Mouse (Mus musculus): Measurements from ENCODE around the gene Nol9. TPM values are rescaled to one million over a fixed set of nuclear protein-coding genes. Genes with fewer than 3 reads are reported as not detected.
A peak's percentile ranks its signal among the peaks of the same experiment; 100 is the strongest.
"Not testable (repeated sequence)": the region's sequence is repeated elsewhere in the genome, so short reads cannot be mapped to it uniquely, and the experiment has no call there.

Gene Nol9
- polyA plus RNA-seq, 1 experiment from 2014 or later: 13.9 TPM

DNA sequence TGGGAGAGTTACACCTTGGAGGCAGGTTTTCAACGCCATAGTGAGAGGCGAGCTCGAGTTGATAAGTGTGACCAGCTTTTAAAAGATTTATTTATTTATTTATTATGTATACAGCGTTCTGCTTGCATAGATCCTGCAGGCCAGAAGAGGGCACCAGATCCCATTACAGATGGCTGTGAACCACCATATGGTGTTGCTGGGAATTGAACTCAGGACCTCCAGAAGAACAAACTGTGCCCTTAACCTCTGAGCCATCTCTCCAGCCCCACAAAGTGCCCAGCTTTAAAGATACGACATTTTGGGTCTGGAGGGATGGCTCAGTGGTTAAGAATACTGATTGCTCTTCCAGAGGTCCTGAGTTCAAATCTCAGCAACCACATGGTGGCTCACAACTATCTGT is 10.0 kb upstream of the Nol9 start:
- peaks cover 2% of the 10 kb centered on the region; the same call in 1 of the 2 replicates for H3K36me3 ChIP-seq
- H3K4me3 ChIP-seq: no peak overlapping the region
- H3K4me2 ChIP-seq: no peak overlapping the region
- no peak for ATAC-seq (replicated peaks; ENCODE audit: insufficient number of reproducible peaks, insufficient read depth, low FRiP score, low read depth)
- H3K9me3 ChIP-seq (replicated peaks): no peaks in the 10 kb centered on the region
- 33% methylated on average over 5 of the region's 5 CpGs for WGBS
- no peak overlapping the region for H3K27ac ChIP-seq
- H3K27me3 ChIP-seq: peaks cover 12% of the 10 kb centered on the region; the same call in 1 of the 2 replicates
- H3K9ac ChIP-seq: no peak overlapping the region
- peaks cover 42% of the 10 kb centered on the region for H3K4me1 ChIP-seq (replicated peaks)

- Histone ChIP-seq H3K9ac (no peak overlapping the region; the same call in 1 of the 2 replicates), H3K27me3 (peaks cover 12% of the 10 kb centered on the region; the same call in 1 of the 2 replicates), H3K4me1 (replicated peaks) (peaks cover 34% of the 10 kb centered on the region), H3K36me3 (no peaks in the 10 kb centered on the region; the same call in 1 of the 2 replicates), H3K4me2 (no peak overlapping the region), H3K27ac (no peak overlapping the region), H3K9me3 (replicated peaks) (no peaks in the 10 kb centered on the region), H3K4me3 (no peak overlapping the region)
- no peak for ATAC-seq (replicated peaks; ENCODE audit: insufficient number of reproducible peaks, insufficient read depth, low FRiP score, low read depth)
- WGBS: 71% methylated on average over 4 of the region's 4 CpGs
Measured at GRCm38 (mm10) chr4:152029997-152030396, 9.1 kb upstream of the Nol9 start.

- H3K4me2 ChIP-seq: no peak overlapping the region
- WGBS: 83% methylated on average over 13 of the region's 13 CpGs
- no peak overlapping the region for H3K27ac ChIP-seq
- H3K9ac ChIP-seq: no peak overlapping the region
- H3K36me3 ChIP-seq: no peaks in the 10 kb centered on the region
- peaks cover 12% of the 10 kb centered on the region; the same call in 1 of the 2 replicates for H3K27me3 ChIP-seq
- peaks cover 10% of the 10 kb centered on the region for H3K4me1 ChIP-seq (replicated peaks)
- no peak overlapping the region for H3K4me3 ChIP-seq
- H3K9me3 ChIP-seq (replicated peaks): no peaks in the 10 kb centered on the region
- ATAC-seq (replicated peaks; ENCODE audit: insufficient number of reproducible peaks, insufficient read depth, low FRiP score, low read depth): no peak
Measured at GRCm38 (mm10) chr4:152032922-152033321, 6.2 kb upstream of the Nol9 start.

DNA sequence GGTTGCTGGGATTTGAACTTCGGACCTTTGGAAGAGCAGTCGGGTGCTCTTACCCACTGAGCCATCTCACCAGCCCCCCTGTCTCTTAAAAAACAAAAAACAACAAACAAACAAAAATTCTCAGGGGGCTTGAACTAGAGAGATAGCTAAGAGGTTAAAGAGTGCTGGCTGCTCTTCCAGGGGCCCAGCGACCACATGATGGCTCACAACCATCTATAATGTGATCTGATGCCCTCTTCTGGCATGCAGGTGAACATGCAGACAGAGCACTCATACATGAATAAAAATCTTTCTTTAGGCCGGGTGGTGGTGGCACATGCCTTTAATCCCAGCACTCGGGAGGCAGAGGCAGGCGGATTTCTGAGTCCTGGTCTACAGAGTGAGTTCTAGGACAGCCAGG is 2.7 kb upstream of the Nol9 start:
- not testable (repeated sequence) for H3K4me2 ChIP-seq; H3K9me3 ChIP-seq (replicated peaks); H3K36me3 ChIP-seq; H3K9ac ChIP-seq; H3K4me3 ChIP-seq; H3K27ac ChIP-seq; ATAC-seq (replicated peaks; ENCODE audit: insufficient number of reproducible peaks, insufficient read depth, low FRiP score, low read depth)
- WGBS: 89% methylated on average over 6 of the region's 6 CpGs
- Histone ChIP-seq H3K27me3 (peaks cover 12% of the 10 kb centered on the region; the same call in 1 of the 2 replicates), H3K4me1 (replicated peaks) (peaks cover 18% of the 10 kb centered on the region)

DNA sequence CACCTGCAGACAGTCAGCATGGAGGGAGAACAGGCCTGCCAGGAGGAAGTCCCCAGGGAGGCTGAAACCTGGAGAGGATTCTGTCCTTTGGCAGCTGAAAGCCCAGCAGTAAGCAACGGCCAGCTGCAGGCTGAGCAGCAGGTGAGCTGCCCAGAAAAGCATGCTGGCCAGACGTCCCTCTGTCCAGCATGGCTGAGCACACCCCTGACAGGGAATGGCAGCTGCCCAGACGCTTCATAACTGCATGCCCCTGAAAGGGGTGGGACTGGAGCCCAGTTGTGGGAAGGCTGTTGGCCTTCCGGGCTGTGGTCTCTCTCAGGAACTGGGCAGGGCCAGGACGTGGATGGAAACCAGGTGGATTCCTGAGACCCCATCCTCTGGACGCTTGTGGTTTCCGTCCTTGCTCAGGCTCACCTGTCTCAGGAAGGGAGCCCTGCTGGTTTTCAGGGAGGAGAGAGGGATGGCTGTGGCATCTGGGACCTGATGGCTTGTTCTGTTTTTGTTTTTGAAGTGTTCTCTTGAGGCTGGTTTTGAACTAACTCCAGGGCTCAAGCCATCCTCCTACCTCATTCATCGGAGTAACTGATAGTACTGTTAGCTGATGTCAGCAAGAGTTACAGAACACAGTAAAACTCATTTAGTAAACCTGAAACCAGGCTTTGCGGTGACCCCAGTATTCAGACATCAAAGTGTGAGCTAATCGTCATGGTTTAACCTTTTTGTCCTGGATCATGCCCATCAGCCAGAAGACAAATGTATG is 716 bp upstream of the Nol9 start, which contains the start of gene Tas1r1:
TSS of gene Tas1r1 (minus strand) at position 344 of the 760 bp plus-strand sequence.
- H3K36me3 ChIP-seq: peaks cover 25% of the 10 kb centered on the region
- ATAC-seq (replicated peaks; ENCODE audit: insufficient number of reproducible peaks, insufficient read depth, low FRiP score, low read depth): no peak
- no peaks in the 10 kb centered on the region for H3K27me3 ChIP-seq
- peaks cover 18% of the 10 kb centered on the region for H3K4me1 ChIP-seq (replicated peaks)
- peak within 1 kb of the TSS; percentile 92 for H3K9ac ChIP-seq
- WGBS: 38% methylated on average over 10 of the region's 10 CpGs
- no peaks in the 10 kb centered on the region for H3K9me3 ChIP-seq (replicated peaks)
- H3K4me3 ChIP-seq: peak within 1 kb of the TSS; percentile 99
- H3K27ac ChIP-seq: peak within 1 kb of the TSS; percentile 51; the same call in 1 of the 2 replicates
- H3K4me2 ChIP-seq: peak within 1 kb of the TSS; percentile 96

DNA sequence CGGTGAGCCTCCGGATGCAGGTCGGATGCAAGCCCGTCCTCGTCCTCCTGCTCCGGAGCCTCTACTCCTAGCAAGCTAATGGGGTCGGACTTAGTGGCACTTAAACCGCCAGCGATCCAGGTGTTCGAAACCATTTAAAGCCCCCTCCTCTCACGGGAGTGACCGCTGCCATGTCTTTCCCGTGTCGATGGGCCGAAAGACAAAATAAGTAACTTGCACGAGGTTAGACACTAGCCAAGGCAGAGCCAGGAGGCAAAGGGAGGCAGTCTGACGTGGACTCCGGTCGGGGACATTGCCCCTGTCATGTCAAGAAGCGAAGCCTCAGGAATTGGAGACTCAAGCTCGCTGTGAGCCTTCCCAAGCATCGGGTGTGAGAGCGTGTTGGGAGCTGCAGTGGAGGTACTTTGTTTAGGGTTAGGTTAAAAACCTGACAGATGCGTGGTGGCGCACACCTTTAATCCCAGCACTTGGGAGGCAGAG is 750 bp downstream of the Nol9 start:
- Histone ChIP-seq H3K27ac (no peak overlapping the region), H3K4me2 (peak overlapping the region; percentile 96), H3K36me3 (peaks cover 38% of the 10 kb centered on the region), H3K4me1 (replicated peaks) (peaks cover 18% of the 10 kb centered on the region), H3K9ac (peak overlapping the region; percentile 92), H3K9me3 (replicated peaks) (no peaks in the 10 kb centered on the region), H3K4me3 (peak overlapping the region; percentile 99), H3K27me3 (no peaks in the 10 kb centered on the region)
- 2% methylated on average over 25 of the region's 25 CpGs for WGBS
- ATAC-seq (replicated peaks; ENCODE audit: insufficient number of reproducible peaks, insufficient read depth, low FRiP score, low read depth): no peak

- no peak overlapping the region for H3K4me3 ChIP-seq
- peaks cover 18% of the 10 kb centered on the region for H3K4me1 ChIP-seq (replicated peaks)
- WGBS: 95% methylated on average over 22 of the region's 22 CpGs
Measured at GRCm38 (mm10) chr4:152041924-152042641, 3.0 kb downstream of the Nol9 start.

DNA sequence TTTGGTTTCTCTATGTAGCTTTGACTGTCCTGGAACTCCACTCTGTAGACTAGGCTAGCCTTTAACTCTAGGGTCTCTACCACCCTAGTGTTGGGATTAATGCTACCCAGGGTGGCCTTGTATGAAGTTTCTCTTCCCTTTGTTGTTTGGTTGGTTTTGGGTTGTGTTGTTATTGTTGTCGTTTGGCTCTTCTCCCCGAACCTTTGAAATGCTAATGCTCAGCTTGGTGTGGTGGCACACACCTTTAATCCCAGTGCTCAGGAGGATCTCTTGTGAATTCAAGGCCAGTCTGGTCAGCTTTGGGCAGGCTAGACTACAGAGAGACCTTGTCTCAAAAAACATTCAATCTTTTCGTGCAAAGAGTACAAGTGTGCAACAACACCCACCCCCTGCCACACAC is 4.0 kb downstream of the Nol9 start:
- 91% methylated on average over 3 of the region's 3 CpGs for WGBS
- Histone ChIP-seq H3K27me3 (no peaks in the 10 kb centered on the region), H3K4me1 (replicated peaks) (peaks cover 17% of the 10 kb centered on the region), H3K9me3 (replicated peaks) (no peaks in the 10 kb centered on the region), H3K4me2 (no peak overlapping the region), H3K27ac (no peak overlapping the region), H3K4me3 (no peak overlapping the region), H3K9ac (no peak overlapping the region), H3K36me3 (peaks cover 66% of the 10 kb centered on the region)
- no peak for ATAC-seq (replicated peaks; ENCODE audit: insufficient number of reproducible peaks, insufficient read depth, low FRiP score, low read depth)

More at GRCm38 (mm10) chr4:152041924-152042641, 3.0 kb downstream of the Nol9 start:
- Histone ChIP-seq H3K4me2 (no peak overlapping the region), H3K27me3 (no peaks in the 10 kb centered on the region), H3K9ac (no peak overlapping the region), H3K9me3 (replicated peaks) (no peaks in the 10 kb centered on the region), H3K27ac (no peak overlapping the region), H3K36me3 (peaks cover 55% of the 10 kb centered on the region)
- ATAC-seq (replicated peaks; ENCODE audit: insufficient number of reproducible peaks, insufficient read depth, low FRiP score, low read depth): no peak

- H3K9ac ChIP-seq: no peak overlapping the region
- no peaks in the 10 kb centered on the region for H3K9me3 ChIP-seq (replicated peaks)
- H3K27ac ChIP-seq: no peak overlapping the region
- WGBS: 79% methylated on average over 6 of the region's 6 CpGs
- no peaks in the 10 kb centered on the region for H3K27me3 ChIP-seq
- H3K4me3 ChIP-seq: no peak overlapping the region
- H3K4me2 ChIP-seq: no peak overlapping the region
- ATAC-seq (replicated peaks; ENCODE audit: insufficient number of reproducible peaks, insufficient read depth, low FRiP score, low read depth): no peak
- peaks cover 11% of the 10 kb centered on the region for H3K4me1 ChIP-seq (replicated peaks)
- H3K36me3 ChIP-seq: peaks cover 77% of the 10 kb centered on the region
Measured at GRCm38 (mm10) chr4:152044609-152045008, 5.5 kb downstream of the Nol9 start.

- 68% methylated on average over 9 of the region's 9 CpGs for WGBS
- no peaks in the 10 kb centered on the region for H3K9me3 ChIP-seq (replicated peaks)
- no peak for ATAC-seq (replicated peaks; ENCODE audit: insufficient number of reproducible peaks, insufficient read depth, low FRiP score, low read depth)
- H3K4me2 ChIP-seq: no peak overlapping the region
- no peaks in the 10 kb centered on the region for H3K27me3 ChIP-seq
- H3K4me1 ChIP-seq (replicated peaks): no peaks in the 10 kb centered on the region
- peaks cover 26% of the 10 kb centered on the region for H3K36me3 ChIP-seq
- no peak overlapping the region for H3K27ac ChIP-seq
- no peak overlapping the region for H3K4me3 ChIP-seq
- no peak overlapping the region for H3K9ac ChIP-seq
Measured at GRCm38 (mm10) chr4:152062390-152063110, 23.4 kb downstream of the Nol9 start.

GRCm38 (mm10) chr4:152067280-152067679 is 28.2 kb downstream of the Nol9 start:
- no peak overlapping the region for H3K4me2 ChIP-seq
- no peak overlapping the region for H3K27ac ChIP-seq
- no peak overlapping the region for H3K9ac ChIP-seq
- no peak overlapping the region for H3K4me3 ChIP-seq
- peaks cover 12% of the 10 kb centered on the region for H3K4me1 ChIP-seq (replicated peaks)
- no peaks in the 10 kb centered on the region for H3K9me3 ChIP-seq (replicated peaks)
- no peaks in the 10 kb centered on the region for H3K27me3 ChIP-seq
- ATAC-seq (replicated peaks; ENCODE audit: insufficient number of reproducible peaks, insufficient read depth, low FRiP score, low read depth): no peak
- H3K36me3 ChIP-seq: no peaks in the 10 kb centered on the region

Measured in heart, embryonic 15.5 days (tissue).